Mouse (Mus musculus): ENCODE data around the gene Ptprg.

DNA sequence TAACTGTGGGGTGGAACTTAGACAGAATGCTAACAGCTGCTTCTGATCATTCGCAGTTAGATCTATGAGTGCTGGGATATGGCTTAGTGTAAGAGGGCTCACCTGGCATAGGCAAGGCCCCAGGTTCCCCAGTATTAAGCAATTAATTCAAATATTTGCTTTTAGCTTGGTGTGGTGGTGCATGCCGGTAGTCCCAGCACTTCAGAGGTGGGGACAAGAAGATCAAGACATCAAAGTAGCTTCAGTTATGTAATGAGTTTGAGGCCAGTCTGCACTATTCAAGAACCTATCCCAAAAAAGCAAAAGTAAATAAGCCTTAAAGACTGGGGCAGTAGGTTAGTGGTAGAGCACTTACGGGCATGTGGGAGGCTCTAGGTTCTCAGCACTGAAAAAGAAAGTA lies 30.3 kb upstream of the Ptprg start:
- TF ChIP-seq CTCF (conservative IDR thresholded peaks at IDR 0.05; ENCODE audit: low read length), result no peak
- TF ChIP-seq NANOG (IDR thresholded peaks at IDR 0.05; ENCODE audit: borderline replicate concordance, low read length), result no peak

All from E14TG2a.4 (cell line).